In genomic region chr3:92903640-92904039, GRCm38 (mm10) we compare ENCODE assay signal across 12 mouse cellular contexts. TPM values are rescaled to one million over a fixed set of nuclear protein-coding genes. Genes with fewer than 3 reads are reported as not detected.
DNase-seq lines count a peak whose midpoint lies in the region; ATAC-seq and TF ChIP-seq lines count a peak whose summit lies in the region.
"Had no signal": no experiment of that assay in that cellular context is flagged by ENCODE, and none has a peak within 500 bp of the region (broad histone marks: within the 10 kb centered on the region; RNA-seq: fewer than 3 reads in every experiment).

No protein-coding gene starts in this region.

- H3K9me3 ChIP-seq in liver, embryonic 14.5 days (ENCODE audit: control insufficient read depth, low read length) = no peaks in the 10 kb centered on the region
- no peaks in the 10 kb centered on the region for H3K9me3 ChIP-seq in liver, embryonic 11.5 days (ENCODE audit: control insufficient read depth, low read length)
- H3K9me3 ChIP-seq in forebrain, postnatal 0 days (ENCODE audit: low read length) = no peaks in the 10 kb centered on the region

- H3K27ac ChIP-seq in liver, embryonic 14.5 days = no peak overlapping the region
- H3K27ac ChIP-seq in liver, embryonic 11.5 days (ENCODE audit: low read depth, low read length) = no peak overlapping the region
- no peak overlapping the region for H3K27ac ChIP-seq in forebrain, postnatal 0 days (ENCODE audit: low read depth, low read length)
- H3K27ac ChIP-seq in olfactory bulb, adult 2 months (ENCODE audit: insufficient read depth, low read depth, low read length) = no peak overlapping the region

- no peak overlapping the region for H3K4me3 ChIP-seq in liver, embryonic 14.5 days (ENCODE audit: insufficient read depth in 1 of 2, low read depth in 2 of 2, low read length in 2 of 2)
- H3K4me3 ChIP-seq in liver, embryonic 11.5 days (ENCODE audit: low read depth, low read length) = no peak overlapping the region
- no peak overlapping the region for H3K4me3 ChIP-seq in forebrain, postnatal 0 days (ENCODE audit: low read depth, low read length)
- H3K4me3 ChIP-seq in olfactory bulb, adult 2 months (ENCODE audit: insufficient read depth, low read depth, low read length) = no peak overlapping the region
- H3K4me3 ChIP-seq: erythroblast, embryonic 14.5 days had no signal

- H3K4me2 ChIP-seq in liver, embryonic 14.5 days (ENCODE audit: low read depth) = no peak overlapping the region
- H3K4me2 ChIP-seq in liver, embryonic 11.5 days = no peak overlapping the region
- no peak overlapping the region for H3K4me2 ChIP-seq in forebrain, postnatal 0 days (ENCODE audit: low read depth)

- peak; percentile 9 to 10 for DNase-seq in cerebellum, postnatal 14 days
- DNase-seq in cerebellum, adult 9-10 months = no peak
- DNase-seq in liver, embryonic 14.5 days (ENCODE audit: low read depth in 3 of 3, low spot score in 3 of 3) = no peak
- no peak for DNase-seq in liver, embryonic 11.5 days (ENCODE audit: low spot score)
- peak; percentile 36 for DNase-seq in forebrain, postnatal 0 days
- no peak for DNase-seq in heart, postnatal 4 days
- no peak for DNase-seq in adrenal gland, adult 2 months

- no peak overlapping the region for H3K9ac ChIP-seq in liver, embryonic 14.5 days (replicated peaks)
- H3K9ac ChIP-seq in liver, embryonic 11.5 days (ENCODE audit: low read depth, low read length) = no peak overlapping the region
- H3K9ac ChIP-seq in forebrain, postnatal 0 days = no peak overlapping the region

- no peaks in the 10 kb centered on the region for H3K27me3 ChIP-seq in liver, embryonic 14.5 days (ENCODE audit: control insufficient read depth, insufficient read depth, low read length)
- H3K27me3 ChIP-seq in liver, embryonic 11.5 days (replicated peaks; ENCODE audit: control insufficient read depth, insufficient read depth, low read length) = no peaks in the 10 kb centered on the region
- no peaks in the 10 kb centered on the region for H3K27me3 ChIP-seq in forebrain, postnatal 0 days (ENCODE audit: insufficient read depth, low read length)

- TF ChIP-seq POLR2A in olfactory bulb, adult 2 months (IDR thresholded peaks at IDR 0.05; ENCODE audit: insufficient read depth, low read depth, low read length) = no peak

- TF ChIP-seq EP300 in liver, embryonic 14.5 days (IDR thresholded peaks at IDR 0.05; ENCODE audit: low read depth) = no peak

- no peaks in the 10 kb centered on the region for H3K36me3 ChIP-seq in liver, embryonic 14.5 days (replicated peaks; ENCODE audit: control insufficient read depth, insufficient read depth, low read depth)
- H3K36me3 ChIP-seq in liver, embryonic 11.5 days (ENCODE audit: control insufficient read depth, insufficient read depth, low read length) = no peaks in the 10 kb centered on the region
- no peaks in the 10 kb centered on the region for H3K36me3 ChIP-seq in forebrain, postnatal 0 days (ENCODE audit: insufficient read depth)

- whole genome bisulfite sequencing in liver, embryonic 14.5 days (ENCODE audit: insufficient replicate concordance) = 15% methylated on average over 4 of the region's 4 CpGs
- 34% methylated on average over 4 of the region's 4 CpGs for WGBS in liver, embryonic 11.5 days
- 33% methylated on average over 4 of the region's 4 CpGs for WGBS in forebrain, postnatal 0 days
- 24% methylated on average over 4 of the region's 4 CpGs for WGBS in olfactory bulb, adult 2 months

- 0 out of 2 replicates have a peak, but pooled peaks have one; percentile 27 for TF ChIP-seq CTCF in liver, embryonic 14.5 days (IDR thresholded peaks at IDR 0.05; ENCODE audit: low read depth)
- peak; percentile 58 for TF ChIP-seq CTCF in forebrain, postnatal 0 days (IDR thresholded peaks at IDR 0.05; ENCODE audit: low read depth)
- TF ChIP-seq CTCF in olfactory bulb, adult 2 months (IDR thresholded peaks at IDR 0.05; ENCODE audit: insufficient read depth, low read depth, low read length) = 0 out of 2 replicates have a peak, but pooled peaks have one; percentile 21

- no peak for ATAC-seq in liver, embryonic 14.5 days (ENCODE audit: insufficient read depth)
- ATAC-seq in liver, embryonic 11.5 days (replicated peaks; ENCODE audit: low FRiP score) = no peak
- ATAC-seq in forebrain, postnatal 0 days = peak; percentile 62; the same call in 1 of the 2 replicates

- no peaks in the 10 kb centered on the region for H3K4me1 ChIP-seq in liver, embryonic 14.5 days (replicated peaks; ENCODE audit: control insufficient read depth in 2 of 2, insufficient read depth in 2 of 2, low read length in 1 of 2)
- H3K4me1 ChIP-seq in liver, embryonic 11.5 days (replicated peaks; ENCODE audit: control insufficient read depth, insufficient read depth, low read length) = no peaks in the 10 kb centered on the region
- H3K4me1 ChIP-seq in forebrain, postnatal 0 days (ENCODE audit: insufficient read depth) = no peaks in the 10 kb centered on the region
- H3K4me1 ChIP-seq in olfactory bulb, adult 2 months (ENCODE audit: control insufficient read depth, insufficient read depth, low read length) = no peaks in the 10 kb centered on the region

RNA-seq across cellular contexts. Expression of gene Lce3a, which starts 22.4 kb away (rescaled TPM):
- polyA plus RNA-seq in liver, embryonic 14.5 days (2012; rRNA removed) = not detected in 2 replicates
- not detected in 2 replicates for polyA plus RNA-seq in liver, embryonic 14.5 days (2014; fragmentation: Nextera tagmentation; extraction: Ambion mirVana)
- not detected in 2 replicates for polyA plus RNA-seq in liver, embryonic 11.5 days (2014; fragmentation: Nextera tagmentation; extraction: Ambion mirVana)
- total RNA-seq in forebrain, postnatal 0 days (2014; rRNA removed) = not detected in 2 replicates
- polyA plus RNA-seq in forebrain, postnatal 0 days (2015; fragmentation: Nextera tagmentation; extraction: Ambion mirVana) = not detected in 2 replicates
- not detected in 2 replicates for polyA plus RNA-seq in olfactory bulb, adult 2 months (2012; ENCODE audit: insufficient read depth, insufficient read length, low replicate concordance, missing spikeins)
- total RNA-seq in heart, postnatal 4 days (2021) = not detected
- not detected for total RNA-seq in adrenal gland, adult 2 months (2021)
- not detected in 2 replicates for polyA plus RNA-seq in adrenal gland, adult 2 months (2012; rRNA removed)
- total RNA-seq: adrenal gland, postnatal 14 days; layer of hippocampus, postnatal 25 days; megakaryocyte, adult 5-6 weeks had no signal
- polyA plus RNA-seq: erythroblast, embryonic 14.5 days had no signal

RNA-seq across cellular contexts. Expression of gene Lce3b, which starts 29.1 kb away (rescaled TPM):
- polyA plus RNA-seq in liver, embryonic 14.5 days (2012; rRNA removed) = not detected in 2 replicates
- polyA plus RNA-seq in liver, embryonic 14.5 days (2014; fragmentation: Nextera tagmentation; extraction: Ambion mirVana) = not detected in 2 replicates
- polyA plus RNA-seq in liver, embryonic 11.5 days (2014; fragmentation: Nextera tagmentation; extraction: Ambion mirVana) = not detected in 2 replicates
- total RNA-seq in forebrain, postnatal 0 days (2014; rRNA removed) = not detected in 2 replicates
- not detected in 2 replicates for polyA plus RNA-seq in forebrain, postnatal 0 days (2015; fragmentation: Nextera tagmentation; extraction: Ambion mirVana)
- polyA plus RNA-seq in olfactory bulb, adult 2 months (2012; ENCODE audit: insufficient read depth, insufficient read length, low replicate concordance, missing spikeins) = not detected in 2 replicates
- total RNA-seq in heart, postnatal 4 days (2021) = not detected
- not detected for total RNA-seq in adrenal gland, adult 2 months (2021)
- polyA plus RNA-seq in adrenal gland, adult 2 months (2012; rRNA removed) = not detected in 2 replicates
- total RNA-seq: adrenal gland, postnatal 14 days; layer of hippocampus, postnatal 25 days; megakaryocyte, adult 5-6 weeks had no signal
- polyA plus RNA-seq: erythroblast, embryonic 14.5 days had no signal

RNA-seq across cellular contexts. Expression of gene 2310050C09Rik, which starts 33.6 kb away (rescaled TPM):
- polyA plus RNA-seq in liver, embryonic 14.5 days (2012; rRNA removed) = not detected in 2 replicates
- polyA plus RNA-seq in liver, embryonic 14.5 days (2014; fragmentation: Nextera tagmentation; extraction: Ambion mirVana) = not detected in 2 replicates
- not detected in 2 replicates for polyA plus RNA-seq in liver, embryonic 11.5 days (2014; fragmentation: Nextera tagmentation; extraction: Ambion mirVana)
- not detected in 2 replicates for total RNA-seq in forebrain, postnatal 0 days (2014; rRNA removed)
- polyA plus RNA-seq in forebrain, postnatal 0 days (2015; fragmentation: Nextera tagmentation; extraction: Ambion mirVana) = not detected in 2 replicates
- polyA plus RNA-seq in olfactory bulb, adult 2 months (2012; ENCODE audit: insufficient read depth, insufficient read length, low replicate concordance, missing spikeins) = not detected in 2 replicates
- total RNA-seq in heart, postnatal 4 days (2021) = not detected
- not detected for total RNA-seq in adrenal gland, adult 2 months (2021)
- not detected in 2 replicates for polyA plus RNA-seq in adrenal gland, adult 2 months (2012; rRNA removed)
- total RNA-seq: adrenal gland, postnatal 14 days; layer of hippocampus, postnatal 25 days; megakaryocyte, adult 5-6 weeks had no signal
- polyA plus RNA-seq: erythroblast, embryonic 14.5 days had no signal

RNA-seq across cellular contexts. Expression of gene Lce3c, which starts 40.6 kb away (rescaled TPM):
- not detected in 2 replicates for polyA plus RNA-seq in liver, embryonic 14.5 days (2012; rRNA removed)
- polyA plus RNA-seq in liver, embryonic 14.5 days (2014; fragmentation: Nextera tagmentation; extraction: Ambion mirVana) = not detected in 2 replicates
- not detected in 2 replicates for polyA plus RNA-seq in liver, embryonic 11.5 days (2014; fragmentation: Nextera tagmentation; extraction: Ambion mirVana)
- not detected in 2 replicates for total RNA-seq in forebrain, postnatal 0 days (2014; rRNA removed)
- not detected in 2 replicates for polyA plus RNA-seq in forebrain, postnatal 0 days (2015; fragmentation: Nextera tagmentation; extraction: Ambion mirVana)
- polyA plus RNA-seq in olfactory bulb, adult 2 months (2012; ENCODE audit: insufficient read depth, insufficient read length, low replicate concordance, missing spikeins) = not detected in 2 replicates
- total RNA-seq in heart, postnatal 4 days (2021) = not detected
- not detected for total RNA-seq in adrenal gland, adult 2 months (2021)
- polyA plus RNA-seq in adrenal gland, adult 2 months (2012; rRNA removed) = not detected in 2 replicates
- total RNA-seq: adrenal gland, postnatal 14 days; layer of hippocampus, postnatal 25 days; megakaryocyte, adult 5-6 weeks had no signal
- polyA plus RNA-seq: erythroblast, embryonic 14.5 days had no signal

RNA-seq across cellular contexts. Expression of gene Lce1l, which starts 52.6 kb away (rescaled TPM):
- not detected in 2 replicates for polyA plus RNA-seq in liver, embryonic 14.5 days (2012; rRNA removed)
- not detected in 2 replicates for polyA plus RNA-seq in liver, embryonic 14.5 days (2014; fragmentation: Nextera tagmentation; extraction: Ambion mirVana)
- polyA plus RNA-seq in liver, embryonic 11.5 days (2014; fragmentation: Nextera tagmentation; extraction: Ambion mirVana) = not detected in 2 replicates
- total RNA-seq in forebrain, postnatal 0 days (2014; rRNA removed) = not detected in 2 replicates
- polyA plus RNA-seq in forebrain, postnatal 0 days (2015; fragmentation: Nextera tagmentation; extraction: Ambion mirVana) = not detected in 2 replicates
- not detected in 2 replicates for polyA plus RNA-seq in olfactory bulb, adult 2 months (2012; ENCODE audit: insufficient read depth, insufficient read length, low replicate concordance, missing spikeins)
- not detected for total RNA-seq in heart, postnatal 4 days (2021)
- total RNA-seq in adrenal gland, adult 2 months (2021) = not detected
- not detected in 2 replicates for polyA plus RNA-seq in adrenal gland, adult 2 months (2012; rRNA removed)
- total RNA-seq: adrenal gland, postnatal 14 days; layer of hippocampus, postnatal 25 days; megakaryocyte, adult 5-6 weeks had no signal
- polyA plus RNA-seq: erythroblast, embryonic 14.5 days had no signal

Comparison
In these comparisons a context has a peak if more than half of its experiments do, and no peak if none do; other contexts are left out.
1. DNase-seq: peak in cerebellum, postnatal 14 days (2 of 2) and forebrain, postnatal 0 days (single experiment); none in cerebellum, adult 9-10 months (single experiment), liver, embryonic 14.5 days (0 of 3), liver, embryonic 11.5 days (single experiment), heart, postnatal 4 days (single experiment) and adrenal gland, adult 2 months (single experiment).
2. Peak in every context shown above with its lines, with median percentiles within 50 percentile points of each other: CTCF ChIP-seq.